Mouse (Mus musculus) G1E-ER4 (cell line): ENCODE results near the gene Cyp2u1. TPM values are rescaled to one million over a fixed set of nuclear protein-coding genes. Genes with fewer than 3 reads are reported as not detected.

ENCODE experiments used
- GATA1 ChIP-seq: IDR thresholded peaks from one replicate; pipeline ENCODE4 v1.8.0; 2012; ENCODE audit warnings: low read length, inconsistent platforms
- polyA plus RNA-seq: library from polyadenylated mRNA; stranded (reverse); fragments of >175 nt; gene quantifications from 2 replicates; pipeline ENCODE4 v1.2.3, GENCODE M21; 2012

The Cyp2u1 gene
- polyA plus RNA-seq, 1 experiment, result not detected

DNA sequence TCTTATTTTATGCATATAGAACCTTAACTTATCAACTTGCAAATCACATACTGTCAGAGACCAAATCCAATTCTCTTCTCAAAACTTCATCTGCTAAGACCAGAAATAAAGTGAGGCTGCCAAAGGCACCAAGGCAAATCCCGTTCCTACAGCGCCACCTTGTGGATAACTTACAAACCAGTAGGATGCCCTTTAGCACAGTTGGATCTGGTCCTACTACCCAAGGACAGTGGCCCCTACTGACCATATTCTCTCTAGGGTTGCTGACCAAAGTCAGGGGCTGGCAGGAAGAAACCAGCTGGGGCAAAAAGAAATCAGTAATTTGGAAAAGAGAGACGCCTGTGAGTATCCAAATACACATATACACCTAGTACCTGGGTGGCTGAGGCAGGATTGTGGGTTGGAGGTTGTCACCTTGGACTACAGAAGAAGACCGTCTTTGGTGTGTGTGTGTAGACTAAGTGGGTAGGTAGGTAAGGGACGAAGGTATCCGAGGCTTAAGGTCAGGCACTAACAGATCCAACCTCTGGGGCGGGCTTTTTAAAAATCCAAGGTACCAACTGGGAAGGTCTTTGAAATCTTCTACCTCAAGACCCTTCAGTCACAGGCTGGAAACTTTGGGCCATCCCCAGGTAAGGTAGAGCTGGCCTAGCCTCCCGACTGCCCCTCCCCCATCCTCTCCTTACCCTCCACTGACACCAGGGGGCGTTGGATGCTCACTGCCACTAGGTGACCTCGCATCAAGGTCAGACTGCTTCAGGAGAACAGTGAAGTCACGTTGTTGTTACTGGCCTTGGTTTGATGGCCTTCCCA, 57.1 kb downstream of the Cyp2u1 start:
- no peak for TF ChIP-seq GATA1

Other genes with a start within 250 kb of the Cyp2u1 start
- not detected in 2 replicates for gene Lef1, start 192.8 kb downstream of the Cyp2u1 start, polyA plus RNA-seq
- 26.6 and 36.3 TPM in 2 replicates for gene Hadh, start 31.1 kb downstream of the Cyp2u1 start, polyA plus RNA-seq
- gene Sgms2, start 188.2 kb upstream of the Cyp2u1 start, polyA plus RNA-seq, result not detected in 2 replicates